Mouse (Mus musculus) lung, adult 2 months (tissue): ENCODE data around the gene Lcn3.

ENCODE experiments used
- CTCF ChIP-seq: fragments of 200-500 bp; IDR thresholded peaks from 2 replicates; pipeline ENCODE4 v1.5.1; 2011; ENCODE audit warnings: mild to moderate bottlenecking, low read length, control low read depth; ENCODE audit not compliant: insufficient read depth
- POLR2A ChIP-seq: fragments of 200-500 bp; IDR thresholded peaks from 2 replicates; pipeline ENCODE4 v1.6.1; 2011; ENCODE audit warnings: low read depth, mild to moderate bottlenecking, control low read depth, low read length, borderline replicate concordance; ENCODE audit errors: extremely low read depth

- no peak for TF ChIP-seq CTCF
- TF ChIP-seq POLR2A = no peak
These were observed 11.2 kb upstream of the Lcn3 start for GRCm38 (mm10) chr2:25754201-25754600.
